ENCODE assay signal across 8 mouse cellular contexts in the genomic region with DNA sequence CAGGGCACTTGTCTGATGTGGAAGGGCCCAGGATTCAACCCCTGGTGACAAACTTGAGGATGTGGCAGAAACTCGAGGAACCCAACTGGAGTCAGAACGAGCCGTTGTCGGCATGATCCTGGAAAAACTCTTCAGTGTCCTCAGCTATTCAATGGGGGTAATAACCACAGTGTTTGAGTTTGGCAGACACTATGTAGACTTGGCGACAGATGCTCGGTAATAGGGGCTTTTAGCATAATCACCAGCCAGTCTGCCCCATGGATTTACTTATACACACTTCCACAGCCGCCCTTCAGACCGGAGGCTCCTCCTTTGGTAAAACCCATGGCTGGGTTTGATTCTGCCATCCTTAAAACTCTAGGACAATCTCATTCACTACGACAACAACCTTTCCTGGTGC. TPM values are rescaled to one million over a fixed set of nuclear protein-coding genes. Genes with fewer than 3 reads are reported as not detected.
DNase-seq lines count a peak whose midpoint lies in the region; ATAC-seq and TF ChIP-seq lines count a peak whose summit lies in the region.

No protein-coding gene starts in this region.

- peak overlapping the region; percentile 83; the same call in 1 of the 2 replicates for H3K9ac ChIP-seq in kidney, postnatal 0 days (ENCODE audit: low read depth, low read length)

- no peaks in the 10 kb centered on the region for H3K27me3 ChIP-seq in kidney, postnatal 0 days (ENCODE audit: insufficient read depth, low read length)
- no peaks in the 10 kb centered on the region for H3K27me3 ChIP-seq in embryonic facial prominence, embryonic 10.5 days (replicated peaks; ENCODE audit: low read depth, poor library complexity, severe bottlenecking)
- H3K27me3 ChIP-seq in hindbrain, embryonic 10.5 days (ENCODE audit: insufficient read depth, poor library complexity, severe bottlenecking), result no peaks in the 10 kb centered on the region
- no peaks in the 10 kb centered on the region for H3K27me3 ChIP-seq in midbrain, embryonic 10.5 days (ENCODE audit: low read depth, poor library complexity, severe bottlenecking)

- H3K4me3 ChIP-seq in kidney, postnatal 0 days (replicated peaks; ENCODE audit: low read depth, low read length), result peak overlapping the region; percentile 81
- peak overlapping the region; percentile 80 for H3K4me3 ChIP-seq in embryonic facial prominence, embryonic 10.5 days
- H3K4me3 ChIP-seq in hindbrain, embryonic 10.5 days, result peak overlapping the region; percentile 98
- peak overlapping the region; percentile 94 for H3K4me3 ChIP-seq in midbrain, embryonic 10.5 days

- 10% methylated on average over 9 of the region's 9 CpGs for WGBS in kidney, postnatal 0 days
- 43% methylated on average over 9 of the region's 9 CpGs for WGBS in embryonic facial prominence, embryonic 10.5 days
- whole genome bisulfite sequencing in hindbrain, embryonic 10.5 days, result 29% methylated on average over 9 of the region's 9 CpGs
- 45% methylated on average over 9 of the region's 9 CpGs for WGBS in midbrain, embryonic 10.5 days

- peak overlapping the region; percentile 84; the same call in 1 of the 2 replicates for H3K27ac ChIP-seq in kidney, postnatal 0 days
- H3K27ac ChIP-seq in embryonic facial prominence, embryonic 10.5 days (replicated peaks), result peak overlapping the region; percentile 98
- H3K27ac ChIP-seq in hindbrain, embryonic 10.5 days, result peak overlapping the region; percentile 98
- peak overlapping the region; percentile 96 for H3K27ac ChIP-seq in midbrain, embryonic 10.5 days (replicated peaks)

- DNase-seq in kidney, postnatal 0 days (ENCODE audit: low spot score), result no peak
- DNase-seq in kidney, adult 8-10 months, result no peak
- DNase-seq in embryonic facial prominence, embryonic 10.5 days (ENCODE audit: low spot score), result no peak
- DNase-seq in hindbrain, embryonic 10.5 days (ENCODE audit: low spot score), result no peak
- DNase-seq in midbrain, embryonic 10.5 days (ENCODE audit: low spot score), result no peak
- peak; percentile 3 for DNase-seq in thymus, postnatal 25 days
- DNase-seq in gastrocnemius, postnatal 4 days (ENCODE audit: low spot score in 2 of 2), result no peak
- no peak for DNase-seq in cerebellum, adult 11 months

- 0 out of 2 replicates have a peak, but pooled peaks cover 3% of the 10 kb centered on the region for H3K4me1 ChIP-seq in kidney, postnatal 0 days (replicated peaks; ENCODE audit: insufficient read depth, low read length)
- H3K4me1 ChIP-seq in embryonic facial prominence, embryonic 10.5 days, result peaks cover 24% of the 10 kb centered on the region
- peaks cover 25% of the 10 kb centered on the region for H3K4me1 ChIP-seq in hindbrain, embryonic 10.5 days (replicated peaks)
- peaks cover 24% of the 10 kb centered on the region for H3K4me1 ChIP-seq in midbrain, embryonic 10.5 days

- H3K36me3 ChIP-seq in kidney, postnatal 0 days (ENCODE audit: insufficient read depth, low read length), result peaks cover 11% of the 10 kb centered on the region; the same call in 1 of the 2 replicates
- peaks cover 64% of the 10 kb centered on the region for H3K36me3 ChIP-seq in embryonic facial prominence, embryonic 10.5 days (replicated peaks)
- peaks cover 63% of the 10 kb centered on the region for H3K36me3 ChIP-seq in hindbrain, embryonic 10.5 days
- peaks cover 59% of the 10 kb centered on the region for H3K36me3 ChIP-seq in midbrain, embryonic 10.5 days

- TF ChIP-seq CTCF in kidney, postnatal 0 days (IDR thresholded peaks at IDR 0.05; ENCODE audit: low read depth), result no peak

- peak overlapping the region; percentile 88 for H3K4me2 ChIP-seq in kidney, postnatal 0 days (ENCODE audit: low read length)

- ATAC-seq in kidney, postnatal 0 days (replicated peaks; ENCODE audit: low FRiP score, low read depth), result no peak

- H3K9me3 ChIP-seq in kidney, postnatal 0 days (replicated peaks; ENCODE audit: low read length), result no peaks in the 10 kb centered on the region
- no peaks in the 10 kb centered on the region for H3K9me3 ChIP-seq in embryonic facial prominence, embryonic 10.5 days
- no peaks in the 10 kb centered on the region for H3K9me3 ChIP-seq in hindbrain, embryonic 10.5 days
- no peaks in the 10 kb centered on the region for H3K9me3 ChIP-seq in midbrain, embryonic 10.5 days (replicated peaks)

RNA-seq across cellular contexts. Expression of gene Mycn, which starts 4.0 kb away (rescaled TPM):
- 76.7 and 86.9 TPM in 2 replicates for polyA plus RNA-seq in kidney, postnatal 0 days (2015; fragmentation: Nextera tagmentation; extraction: Ambion mirVana)
- 154 and 170 TPM in 2 replicates for polyA plus RNA-seq in embryonic facial prominence, embryonic 10.5 days (2016; fragmentation: Nextera tagmentation; extraction: Ambion mirVana)
- polyA plus RNA-seq in hindbrain, embryonic 10.5 days (2016; fragmentation: Nextera tagmentation; extraction: Ambion mirVana), result 128 and 150 TPM in 2 replicates
- polyA plus RNA-seq in midbrain, embryonic 10.5 days (2016; fragmentation: Nextera tagmentation; extraction: Ambion mirVana), result 119 and 141 TPM in 2 replicates
- 1 to 10 TPM; 6.1 to 7.9 TPM for total RNA-seq in gastrocnemius, postnatal 4 days (2021)
